Mouse (Mus musculus) left cerebral cortex, postnatal 36 days (tissue): ENCODE results near the gene Xkrx. TPM values are rescaled to one million over a fixed set of nuclear protein-coding genes. Genes with fewer than 3 reads are reported as not detected.

Experiments
- total RNA-seq, 2 experiments: library from RNA; stranded (reverse); gene quantifications; 2 replicates each; pipeline ENCODE4 v1.2.3; 2021

The Xkrx gene
- total RNA-seq, 2 experiments from 2014 or later, result 1.2 to 1.6 TPM

Other genes with a start within 250 kb of the Xkrx start
- under 1 TPM; 0.27 to 0.54 TPM for gene Sytl4, start 180.3 kb downstream of the Xkrx start, total RNA-seq
- 100 to 1,000 TPM; 110 to 135 TPM for gene Cstf2, start 102.9 kb downstream of the Xkrx start, total RNA-seq
- gene Arl13a, start 25.4 kb upstream of the Xkrx start, total RNA-seq, result not detected
- not detected for gene Nox1, start 59.9 kb upstream of the Xkrx start, total RNA-seq
- gene Trmt2b, start 114.9 kb upstream of the Xkrx start, total RNA-seq, result 1 to 10 TPM; 8.1 to 8.7 TPM
- gene Tmem35a, start 133.1 kb upstream of the Xkrx start, total RNA-seq, result 10 to 100 TPM; 54.4 to 65.1 TPM
- gene Cenpi, start 146.0 kb upstream of the Xkrx start, total RNA-seq, result under 1 TPM; 0.11 to 0.25 TPM
- 10 to 100 TPM; 53.0 to 66.3 TPM for gene Drp2, start 242.5 kb upstream of the Xkrx start, total RNA-seq